Mouse (Mus musculus): ENCODE results near the gene Oosp1.

The Oosp1 gene

DNA sequence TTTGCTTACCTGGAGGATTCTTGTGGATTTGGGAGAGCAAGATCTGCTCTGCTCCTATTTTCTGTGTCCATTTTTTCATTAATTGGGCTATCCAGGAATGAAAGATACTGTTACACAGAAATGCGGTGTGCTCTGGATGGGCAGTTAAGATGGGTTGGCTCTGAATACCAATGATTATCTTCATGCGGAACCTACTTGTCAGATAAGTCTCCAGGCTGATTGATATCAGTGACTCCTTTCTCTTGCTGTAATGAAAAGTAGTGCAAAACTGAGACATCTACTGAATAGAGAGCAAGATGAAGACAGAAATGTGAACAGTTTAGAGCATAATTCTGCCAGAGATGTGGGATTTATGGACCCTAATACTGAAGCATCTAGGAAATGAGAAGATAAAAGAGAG lies 67.4 kb downstream of the Oosp1 start, which contains the start of gene Ms4a2:
Gene Ms4a2 (minus strand): TSS at position 169 of the 400 bp plus-strand sequence.
- DNase-seq (ENCODE audit: low read depth, low spot score): no peak

DNA sequence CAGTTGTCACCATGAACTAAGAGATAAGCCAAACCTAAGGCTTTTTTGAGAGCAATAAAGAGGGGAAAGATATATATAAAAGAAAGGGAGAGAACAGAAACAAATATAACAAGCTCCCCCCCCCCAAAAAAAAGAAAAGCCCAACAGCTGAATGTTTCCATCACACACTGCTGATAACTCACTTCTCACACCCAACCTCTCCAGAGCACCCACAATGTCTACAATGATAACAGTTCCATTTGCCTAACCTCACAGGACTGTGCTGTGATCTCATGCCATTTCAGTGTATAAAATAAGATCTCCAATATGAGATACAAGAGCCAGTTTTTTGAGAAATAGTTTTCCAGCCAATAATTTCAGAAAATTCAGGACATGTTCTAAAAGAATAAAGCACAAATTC lies 73.0 kb downstream of the Oosp1 start:
- no peak for DNase-seq (ENCODE audit: low read depth, low spot score)
